8 mouse cellular contexts compared by ENCODE assay signal in genomic region chr13:5803540-5804380, GRCm38 (mm10). TPM values are rescaled to one million over a fixed set of nuclear protein-coding genes. Genes with fewer than 3 reads are reported as not detected.
DNase-seq lines count a peak whose midpoint lies in the region; ATAC-seq and TF ChIP-seq lines count a peak whose summit lies in the region.

No protein-coding gene starts in this region.

- no peak overlapping the region for H3ac ChIP-seq in C2C12 (ENCODE audit: control insufficient read depth, insufficient read length, low read depth)

- no peaks in the 10 kb centered on the region for H3K27me3 ChIP-seq in C2C12 (ENCODE audit: control insufficient read depth, insufficient read depth, insufficient read length)
- no peaks in the 10 kb centered on the region for H3K27me3 ChIP-seq in liver, embryonic 15.5 days
- no peaks in the 10 kb centered on the region for H3K27me3 ChIP-seq in stomach, postnatal 0 days (ENCODE audit: control insufficient read depth, insufficient read depth, low read length)
- no peaks in the 10 kb centered on the region for H3K27me3 ChIP-seq in thymus, adult 2 months (ENCODE audit: control insufficient read depth, insufficient read depth, low read length)

- no peak overlapping the region for H3K9ac ChIP-seq in liver, embryonic 15.5 days
- H3K9ac ChIP-seq in stomach, postnatal 0 days (ENCODE audit: low read length), result no peak overlapping the region

- no peaks in the 10 kb centered on the region for H3K79me2 ChIP-seq in C2C12 (ENCODE audit: control insufficient read depth, insufficient read depth)

- peak overlapping the region; percentile 34 for H3K4me2 ChIP-seq in liver, embryonic 15.5 days
- H3K4me2 ChIP-seq in stomach, postnatal 0 days (replicated peaks; ENCODE audit: low read depth), result 0 out of 2 replicates have a peak overlapping the region, but pooled peaks have one; percentile 15

- H3K9me3 ChIP-seq in liver, embryonic 15.5 days (replicated peaks), result no peaks in the 10 kb centered on the region
- H3K9me3 ChIP-seq in stomach, postnatal 0 days (ENCODE audit: control insufficient read depth, low read length), result no peaks in the 10 kb centered on the region

- TF ChIP-seq EP300 in stomach, postnatal 0 days (optimal IDR thresholded peaks at IDR 0.05), result peak; percentile 44

- DNase-seq in MN1 (ENCODE audit: low spot score), result peak; percentile 78
- DNase-seq in fibroblast of lung, adult 2 months (ENCODE audit: low read depth), result peak; percentile 89
- DNase-seq in heart, postnatal 14 days, result peak; percentile 52 to 61
- peak; percentile 75 for DNase-seq in stomach, postnatal 0 days (ENCODE audit: low spot score)
- DNase-seq in thymus, adult 2 months, result no peak
- no peak for DNase-seq in left cerebral cortex, postnatal 25 days (ENCODE audit: low spot score in 2 of 2)

- TF ChIP-seq CTCF in C2C12 (IDR thresholded peaks at IDR 0.05; ENCODE audit: control insufficient read depth, insufficient read depth, insufficient read length), result no peak
- no peak for TF ChIP-seq CTCF in stomach, postnatal 0 days (IDR thresholded peaks at IDR 0.05; ENCODE audit: low read depth)
- TF ChIP-seq CTCF in thymus, adult 2 months (IDR thresholded peaks at IDR 0.05; ENCODE audit: borderline replicate concordance, control insufficient read depth, extremely low read depth, insufficient read depth, low read length, poor library complexity), result no peak

- no peak overlapping the region for H3K4me3 ChIP-seq in C2C12 (ENCODE audit: insufficient read depth, poor library complexity, severe bottlenecking)
- H3K4me3 ChIP-seq in liver, embryonic 15.5 days (replicated peaks), result no peak overlapping the region
- no peak overlapping the region for H3K4me3 ChIP-seq in stomach, postnatal 0 days (ENCODE audit: low read depth, low read length)
- no peak overlapping the region for H3K4me3 ChIP-seq in thymus, adult 2 months (ENCODE audit: control insufficient read depth, insufficient read depth, low read length)

- 10% methylated on average over 6 of the region's 6 CpGs for WGBS in liver, embryonic 15.5 days (ENCODE audit: insufficient replicate concordance)
- 8% methylated on average over 6 of the region's 6 CpGs for WGBS in stomach, postnatal 0 days
- 40% methylated on average over 6 of the region's 6 CpGs for WGBS in thymus, adult 2 months

- no peaks in the 10 kb centered on the region for H3K36me3 ChIP-seq in C2C12 (ENCODE audit: control insufficient read depth, insufficient read depth)
- H3K36me3 ChIP-seq in liver, embryonic 15.5 days (replicated peaks), result no peaks in the 10 kb centered on the region
- no peaks in the 10 kb centered on the region for H3K36me3 ChIP-seq in stomach, postnatal 0 days (ENCODE audit: control insufficient read depth, insufficient read depth, low read length)
- no peaks in the 10 kb centered on the region for H3K36me3 ChIP-seq in thymus, adult 2 months (ENCODE audit: control insufficient read depth, insufficient read depth, low read length)

- intact Hi-C loops in heart, postnatal 14 days (cut with DNase I), result loop anchor here (1.0 to 10.0 kb wide), 4 partner anchors 58 to 1029 kb away; partner anchors contain the start of gene Klf6
- intact Hi-C loops in left cerebral cortex, postnatal 25 days (cut with DNase I), result no loop called here

- ATAC-seq in liver, embryonic 15.5 days (ENCODE audit: insufficient read depth), result peak; percentile 67
- peak; percentile 95 for ATAC-seq in stomach, postnatal 0 days (ENCODE audit: low FRiP score, low TSS enrichment)

- peaks cover 3% of the 10 kb centered on the region for H3K4me1 ChIP-seq in liver, embryonic 15.5 days (replicated peaks)
- no peaks in the 10 kb centered on the region; the same call in 1 of the 2 replicates for H3K4me1 ChIP-seq in stomach, postnatal 0 days (replicated peaks; ENCODE audit: control insufficient read depth, insufficient read depth)
- peaks cover 4% of the 10 kb centered on the region for H3K4me1 ChIP-seq in thymus, adult 2 months (replicated peaks; ENCODE audit: control insufficient read depth, insufficient read depth, low read length)

- H3K27ac ChIP-seq in liver, embryonic 15.5 days (replicated peaks), result peak overlapping the region; percentile 29
- H3K27ac ChIP-seq in stomach, postnatal 0 days (replicated peaks), result peak overlapping the region; percentile 77
- H3K27ac ChIP-seq in thymus, adult 2 months (ENCODE audit: control insufficient read depth, insufficient read depth, low read length), result no peak overlapping the region

- H3K79me3 ChIP-seq in C2C12 (ENCODE audit: low read depth), result no peaks in the 10 kb centered on the region

- TF ChIP-seq POLR2A in thymus, adult 2 months (IDR thresholded peaks at IDR 0.05; ENCODE audit: control insufficient read depth, extremely low read depth, insufficient read depth, low read length, poor library complexity), result no peak

TF ChIP-seq in C2C12, 6 proteins besides CTCF, POLR2A, EP300 and RAD21:
- TF ChIP-seq CEBPB (IDR thresholded peaks at IDR 0.05; ENCODE audit: low read depth) (peak; percentile 19), USF1 (IDR thresholded peaks at IDR 0.05; ENCODE audit: low read depth) (peak; percentile 68), MYOD1 (IDR thresholded peaks at IDR 0.05; ENCODE audit: control insufficient read depth, insufficient read length, low read depth) (peak; percentile 44), MAX (IDR thresholded peaks at IDR 0.05) (peak; percentile 69), FOSL1 (IDR thresholded peaks at IDR 0.05; ENCODE audit: insufficient read depth, low read length, poor library complexity, severe bottlenecking) (peak; percentile 41), MYOG (IDR thresholded peaks at IDR 0.05; ENCODE audit: control insufficient read depth, extremely low read depth, insufficient read length) (no peak)

RNA-seq across cellular contexts. Expression of gene Klf6, which starts 57.5 kb away (rescaled TPM):
- 21.8 TPM for polyA plus RNA-seq in C2C12 (2012; fragmentation: generic; extraction: Trizol)
- 10 to 100 TPM; 76.8 to 80.6 TPM for total RNA-seq in heart, postnatal 14 days (2021)
- polyA plus RNA-seq in liver, embryonic 15.5 days (2015; fragmentation: Nextera tagmentation; extraction: Ambion mirVana), result 20.6 and 21.3 TPM in 2 replicates
- polyA plus RNA-seq in stomach, postnatal 0 days (2015; fragmentation: Nextera tagmentation; extraction: Ambion mirVana), result 116 and 127 TPM in 2 replicates
- 21.8 and 23.0 TPM in 2 replicates for polyA plus RNA-seq in thymus, adult 2 months (2012; rRNA removed)
- total RNA-seq in left cerebral cortex, postnatal 25 days (2021), result 10 to 100 TPM; 54.5 to 58.2 TPM

Comparison
In these comparisons a context has a peak if more than half of its experiments do, and no peak if none do; other contexts are left out.
1. DNase-seq: peak in MN1 (single experiment), fibroblast of lung, adult 2 months (single experiment), heart, postnatal 14 days (2 of 2) and stomach, postnatal 0 days (single experiment); none in thymus, adult 2 months (single experiment) and left cerebral cortex, postnatal 25 days (0 of 2).